Mouse (Mus musculus): ENCODE data around the gene Ell. TPM values are rescaled to one million over a fixed set of nuclear protein-coding genes. Genes with fewer than 3 reads are reported as not detected.

Gene Ell
- polyA plus RNA-seq, 1 experiment from 2014 or later, result 17.2 TPM

- H3K4me2 ChIP-seq, result no peak overlapping the region
- no peak overlapping the region for H3K9ac ChIP-seq
- H3K9me3 ChIP-seq, result no peaks in the 10 kb centered on the region
- no peak for ATAC-seq (ENCODE audit: low FRiP score)
- no peaks in the 10 kb centered on the region for H3K36me3 ChIP-seq
- H3K4me3 ChIP-seq, result no peak overlapping the region
- WGBS, result 77% methylated on average over 4 of the region's 4 CpGs
- H3K27me3 ChIP-seq, result no peaks in the 10 kb centered on the region
- H3K4me1 ChIP-seq (replicated peaks), result peaks cover 32% of the 10 kb centered on the region
- no peak overlapping the region for H3K27ac ChIP-seq
Measured at GRCm38 (mm10) chr8:70561357-70561756, 22.1 kb downstream of the Ell start.

DNA sequence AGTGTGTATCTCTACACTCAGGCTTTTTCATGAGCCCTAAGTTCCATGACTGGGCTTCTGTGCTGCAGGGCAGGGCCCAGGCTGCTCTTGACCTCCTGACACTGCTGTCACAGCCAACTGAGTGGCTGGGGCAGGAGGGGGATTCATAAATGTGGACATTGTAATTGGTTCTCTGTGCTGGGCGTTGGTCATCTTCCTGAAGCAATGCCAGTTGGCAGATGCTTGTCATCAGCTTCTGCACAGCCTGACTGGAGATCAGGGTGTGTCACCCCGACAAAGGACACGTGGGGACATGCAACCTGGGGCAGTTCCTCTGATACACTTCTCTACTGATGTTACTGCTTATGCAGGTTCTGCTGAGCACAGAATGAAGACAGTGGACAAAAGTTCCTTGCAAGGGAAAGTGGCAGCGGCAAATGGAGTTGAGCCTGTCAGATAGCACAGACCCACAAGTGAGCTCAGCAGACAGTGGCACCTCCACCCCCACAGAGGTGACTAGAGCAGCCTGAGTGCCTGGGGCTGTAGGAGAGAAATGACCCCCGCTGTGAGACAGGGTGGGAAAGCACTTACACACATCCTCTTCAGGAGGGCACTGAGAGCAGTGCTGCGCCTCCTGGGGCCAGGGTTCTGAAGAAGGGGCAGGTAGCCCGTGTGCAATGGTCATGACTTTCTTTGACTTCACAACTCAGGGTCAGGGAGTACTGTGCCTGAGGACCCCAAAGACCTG lies 22.7 kb downstream of the Ell start:
- WGBS, result 81% methylated on average over 7 of the region's 7 CpGs

GRCm38 (mm10) chr8:70562802-70563201 lies 23.5 kb downstream of the Ell start:
- Histone ChIP-seq H3K27me3 (no peaks in the 10 kb centered on the region), H3K4me1 (replicated peaks) (peaks cover 32% of the 10 kb centered on the region), H3K36me3 (no peaks in the 10 kb centered on the region), H3K4me3 (no peak overlapping the region), H3K9ac (no peak overlapping the region), H3K27ac (no peak overlapping the region), H3K9me3 (no peaks in the 10 kb centered on the region), H3K4me2 (no peak overlapping the region)
- ATAC-seq (ENCODE audit: low FRiP score), result no peak
- 85% methylated on average over 3 of the region's 3 CpGs for whole genome bisulfite sequencing

More for the DNA sequence above, 22.7 kb downstream of the Ell start:
- Histone ChIP-seq H3K4me3 (no peak overlapping the region), H3K27me3 (no peaks in the 10 kb centered on the region), H3K4me1 (replicated peaks) (peaks cover 32% of the 10 kb centered on the region), H3K36me3 (no peaks in the 10 kb centered on the region), H3K27ac (no peak overlapping the region), H3K9me3 (no peaks in the 10 kb centered on the region), H3K9ac (no peak overlapping the region), H3K4me2 (no peak overlapping the region)
- ATAC-seq (ENCODE audit: low FRiP score), result no peak

DNA sequence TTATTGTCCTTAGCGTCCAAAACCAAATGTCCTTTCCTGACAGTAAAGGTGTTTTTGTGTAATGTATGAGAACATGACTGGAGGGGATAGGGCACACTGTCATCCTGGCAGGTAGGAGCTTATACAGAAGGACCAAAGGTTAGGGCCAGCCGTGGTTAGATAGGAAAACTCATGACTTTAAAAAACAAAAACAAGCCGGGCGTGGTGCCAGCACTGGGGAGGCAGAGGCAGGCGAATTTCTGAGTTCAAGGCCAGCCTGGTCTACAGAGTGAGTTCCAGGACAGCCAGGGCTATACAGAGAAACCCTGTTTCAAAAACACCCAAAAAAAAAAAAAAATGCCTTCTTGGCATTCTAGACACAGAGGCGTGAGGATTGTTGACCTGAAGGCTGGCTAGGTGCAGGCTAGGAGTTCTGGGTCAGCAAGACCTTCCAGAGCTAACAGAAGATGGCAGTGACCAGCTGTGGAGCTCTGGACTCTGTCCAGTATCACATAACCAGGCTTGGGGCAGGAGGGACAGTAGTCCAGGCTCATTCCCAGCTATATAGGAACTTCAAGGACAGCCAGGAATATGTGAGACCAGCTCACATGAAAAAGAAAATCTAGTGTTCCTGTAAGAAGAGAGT lies 24.6 kb downstream of the Ell start:
- Histone ChIP-seq H3K27ac (no peak overlapping the region), H3K4me3 (no peak overlapping the region), H3K9me3 (no peaks in the 10 kb centered on the region), H3K27me3 (no peaks in the 10 kb centered on the region), H3K36me3 (no peaks in the 10 kb centered on the region), H3K9ac (no peak overlapping the region), H3K4me1 (replicated peaks) (peaks cover 32% of the 10 kb centered on the region), H3K4me2 (no peak overlapping the region)
- no peak for ATAC-seq (ENCODE audit: low FRiP score)
- 91% methylated on average over 6 of the region's 6 CpGs for WGBS

DNA sequence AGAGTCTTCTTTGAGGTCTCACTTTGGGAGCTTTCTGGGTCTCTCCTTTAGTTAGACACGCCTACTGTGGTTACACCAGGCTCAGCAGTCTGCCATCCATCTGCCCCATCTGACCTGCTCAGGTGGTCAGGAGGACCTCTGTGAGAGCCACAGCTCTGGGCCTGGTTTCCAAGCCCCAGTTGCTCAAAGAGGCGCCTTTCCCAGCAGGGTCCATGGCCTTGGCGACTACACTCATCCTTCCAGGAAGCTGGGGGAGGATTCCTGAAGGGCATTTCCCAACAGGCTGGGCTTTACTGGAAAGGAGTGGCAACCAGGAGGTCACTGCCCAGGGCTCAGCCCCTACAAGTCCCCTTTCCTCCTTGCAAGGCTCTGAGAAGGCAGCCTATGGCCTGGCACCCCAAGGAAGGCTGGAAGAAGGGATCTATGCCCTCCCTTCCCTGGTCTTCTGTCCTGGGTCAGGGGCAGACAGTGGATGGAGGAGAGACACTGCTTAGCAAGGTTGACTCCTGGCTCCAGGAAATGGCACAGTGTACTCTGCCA lies 25.5 kb downstream of the Ell start:
- H3K4me1 ChIP-seq (replicated peaks), result peaks cover 33% of the 10 kb centered on the region
- WGBS, result 83% methylated on average over 3 of the region's 3 CpGs
- H3K9ac ChIP-seq, result peak overlapping the region; percentile 1; the same call in 1 of the 2 replicates
- H3K4me2 ChIP-seq, result no peak overlapping the region
- H3K27me3 ChIP-seq, result no peaks in the 10 kb centered on the region
- no peaks in the 10 kb centered on the region for H3K36me3 ChIP-seq
- H3K9me3 ChIP-seq, result no peaks in the 10 kb centered on the region
- ATAC-seq (ENCODE audit: low FRiP score), result no peak
- H3K4me3 ChIP-seq, result no peak overlapping the region
- H3K27ac ChIP-seq, result no peak overlapping the region

DNA sequence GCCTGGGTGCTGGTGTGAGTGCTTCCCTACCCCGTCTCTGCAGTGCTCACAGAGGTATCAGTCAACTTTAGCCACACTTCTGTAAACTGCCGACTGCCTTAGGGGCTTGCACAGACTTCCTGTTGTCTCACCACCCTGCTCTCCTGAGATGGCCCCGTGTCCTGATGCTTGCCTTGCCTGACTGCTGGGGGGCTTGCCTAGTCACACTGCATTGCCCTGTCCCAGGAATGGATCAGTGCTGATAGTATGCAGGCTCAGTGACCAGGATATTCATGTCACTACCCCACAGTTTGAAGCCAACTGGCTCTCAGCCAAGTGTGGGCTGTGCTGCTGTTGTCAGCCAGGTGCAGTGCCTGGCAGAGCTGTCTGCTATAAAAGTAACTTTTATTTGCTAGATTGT lies 26.3 kb downstream of the Ell start:
- WGBS, result 76% methylated on average over 3 of the region's 3 CpGs
- no peaks in the 10 kb centered on the region for H3K9me3 ChIP-seq
- H3K9ac ChIP-seq, result no peak overlapping the region
- H3K4me1 ChIP-seq (replicated peaks), result peaks cover 36% of the 10 kb centered on the region
- no peaks in the 10 kb centered on the region for H3K36me3 ChIP-seq
- H3K4me3 ChIP-seq, result no peak overlapping the region
- no peak for ATAC-seq (ENCODE audit: low FRiP score)
- no peaks in the 10 kb centered on the region for H3K27me3 ChIP-seq
- H3K27ac ChIP-seq, result no peak overlapping the region
- no peak overlapping the region for H3K4me2 ChIP-seq

DNA sequence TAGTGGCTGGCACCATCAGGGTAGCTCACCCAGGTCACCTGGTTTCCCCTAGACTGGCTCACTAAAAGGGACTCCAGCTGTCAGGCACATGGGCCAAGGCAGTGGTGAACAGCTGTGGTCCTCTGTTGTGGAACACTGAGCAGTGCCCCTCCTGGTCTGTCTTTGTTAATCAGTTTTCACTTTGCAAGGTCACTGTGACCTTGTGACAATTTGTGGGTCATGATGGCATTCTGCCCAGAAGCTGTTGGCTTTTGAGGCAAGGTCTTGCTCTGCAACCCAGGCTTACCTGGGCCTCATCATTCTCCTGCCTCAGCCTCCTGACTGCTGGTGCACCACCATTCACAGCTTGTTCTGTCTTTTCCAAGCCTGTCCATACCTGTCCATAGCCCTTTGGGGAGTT lies 31.1 kb downstream of the Ell start:
- no peak overlapping the region for H3K4me3 ChIP-seq
- H3K27me3 ChIP-seq, result no peaks in the 10 kb centered on the region
- H3K9ac ChIP-seq, result no peak overlapping the region
- H3K36me3 ChIP-seq, result peaks cover 21% of the 10 kb centered on the region
- H3K9me3 ChIP-seq, result no peaks in the 10 kb centered on the region
- no peak overlapping the region for H3K27ac ChIP-seq
- ATAC-seq (ENCODE audit: low FRiP score), result no peak
- no peak overlapping the region for H3K4me2 ChIP-seq
- H3K4me1 ChIP-seq (replicated peaks), result peaks cover 18% of the 10 kb centered on the region

GRCm38 (mm10) chr8:70570990-70571389 lies 31.7 kb downstream of the Ell start:
- H3K4me2 ChIP-seq, result no peak overlapping the region
- no peaks in the 10 kb centered on the region for H3K27me3 ChIP-seq
- H3K4me1 ChIP-seq (replicated peaks), result peaks cover 13% of the 10 kb centered on the region; the same call in 1 of the 2 replicates
- H3K9ac ChIP-seq, result no peak overlapping the region
- H3K4me3 ChIP-seq, result no peak overlapping the region
- peaks cover 22% of the 10 kb centered on the region for H3K36me3 ChIP-seq
- H3K9me3 ChIP-seq, result no peaks in the 10 kb centered on the region
- no peak overlapping the region for H3K27ac ChIP-seq
- whole genome bisulfite sequencing, result 77% methylated on average over 6 of the region's 6 CpGs
- no peak for ATAC-seq (ENCODE audit: low FRiP score)

DNA sequence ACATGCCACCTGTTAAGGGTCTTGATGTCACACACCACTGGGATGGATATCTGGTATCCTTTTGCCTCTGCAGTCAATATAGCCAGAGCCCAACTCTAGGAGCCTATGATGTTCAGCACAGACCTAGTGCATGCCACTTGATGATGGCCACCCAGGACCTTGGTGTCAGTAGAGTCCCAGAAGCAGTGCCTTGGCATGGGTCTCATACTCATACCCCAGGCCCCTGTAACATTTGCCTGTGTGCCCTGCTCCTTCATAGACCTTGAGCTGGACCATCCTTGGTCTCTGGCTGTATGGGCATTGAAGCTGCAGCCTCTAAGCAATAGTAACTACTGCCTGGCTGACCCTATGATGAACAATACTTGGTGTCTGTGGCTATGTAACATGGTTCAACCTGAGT lies 35.0 kb downstream of the Ell start:
- Histone ChIP-seq H3K36me3 (peaks cover 40% of the 10 kb centered on the region), H3K4me3 (no peak overlapping the region), H3K9ac (no peak overlapping the region), H3K4me1 (replicated peaks) (peaks cover 13% of the 10 kb centered on the region; the same call in 1 of the 2 replicates), H3K27me3 (no peaks in the 10 kb centered on the region), H3K27ac (no peak overlapping the region), H3K9me3 (no peaks in the 10 kb centered on the region), H3K4me2 (no peak overlapping the region)
- ATAC-seq (ENCODE audit: low FRiP score), result no peak

GRCm38 (mm10) chr8:70574915-70575314 lies 35.7 kb downstream of the Ell start:
- H3K9ac ChIP-seq, result no peak overlapping the region
- no peak overlapping the region for H3K27ac ChIP-seq
- H3K27me3 ChIP-seq, result no peaks in the 10 kb centered on the region
- H3K4me1 ChIP-seq (replicated peaks), result 0 out of 2 replicates have a peak, but pooled peaks cover 10% of the 10 kb centered on the region
- H3K36me3 ChIP-seq, result peaks cover 42% of the 10 kb centered on the region
- no peak for ATAC-seq (ENCODE audit: low FRiP score)
- no peaks in the 10 kb centered on the region for H3K9me3 ChIP-seq
- H3K4me2 ChIP-seq, result no peak overlapping the region
- WGBS, result 78% methylated on average over 4 of the region's 4 CpGs
- H3K4me3 ChIP-seq, result no peak overlapping the region

GRCm38 (mm10) chr8:70577207-70577606 lies 38.0 kb downstream of the Ell start:
- no peak overlapping the region for H3K9ac ChIP-seq
- no peak overlapping the region for H3K27ac ChIP-seq
- peaks cover 65% of the 10 kb centered on the region for H3K36me3 ChIP-seq
- ATAC-seq (ENCODE audit: low FRiP score), result no peak
- no peaks in the 10 kb centered on the region for H3K9me3 ChIP-seq
- no peaks in the 10 kb centered on the region for H3K27me3 ChIP-seq
- no peak overlapping the region for H3K4me3 ChIP-seq
- 98% methylated on average over 3 of the region's 3 CpGs for WGBS
- no peak overlapping the region for H3K4me2 ChIP-seq
- no peaks in the 10 kb centered on the region for H3K4me1 ChIP-seq (replicated peaks)

- WGBS, result 93% methylated on average over 18 of the region's 18 CpGs
- Histone ChIP-seq H3K36me3 (peaks cover 93% of the 10 kb centered on the region), H3K9ac (peak overlapping the region; percentile 35; the same call in 1 of the 2 replicates), H3K9me3 (no peaks in the 10 kb centered on the region), H3K4me2 (no peak overlapping the region), H3K27ac (no peak overlapping the region), H3K4me3 (no peak overlapping the region), H3K4me1 (replicated peaks) (no peaks in the 10 kb centered on the region; the same call in 1 of the 2 replicates), H3K27me3 (no peaks in the 10 kb centered on the region)
- ATAC-seq (ENCODE audit: low FRiP score), result no peak
Measured at GRCm38 (mm10) chr8:70583476-70584387, 44.5 kb downstream of the Ell start.

Data from hindbrain, embryonic 13.5 days (tissue).